Mouse (Mus musculus): Measurements from ENCODE around the gene Rxylt1. TPM values are rescaled to one million over a fixed set of nuclear protein-coding genes. Genes with fewer than 3 reads are reported as not detected.

Rxylt1 gene
- polyA plus RNA-seq (2012; rRNA removed): 19.9 and 22.0 TPM in 2 replicates

- peak; percentile 94 to 96 for DNase-seq (ENCODE audit: extremely low spot score in 1 of 2, low spot score in 1 of 2)
Observed at GRCm38 (mm10) chr10:122096980-122097844, at the start of gene Rxylt1. Gene Rxylt1, minus strand, starts transcription at chr10:122097371.

- DNase-seq (ENCODE audit: extremely low spot score in 1 of 2, low spot score in 1 of 2): no peak
Observed at GRCm38 (mm10) chr10:122121290-122121970, 24.3 kb upstream of the Rxylt1 start.

- DNase-seq (ENCODE audit: extremely low spot score in 1 of 2, low spot score in 1 of 2): no peak
Observed at GRCm38 (mm10) chr10:122120500-122121289, 23.5 kb upstream of the Rxylt1 start.

GRCm38 (mm10) chr10:122119451-122119850 lies 22.3 kb upstream of the Rxylt1 start:
- no peak for DNase-seq (ENCODE audit: extremely low spot score in 1 of 2, low spot score in 1 of 2)

GRCm38 (mm10) chr10:122116636-122117035 lies 19.5 kb upstream of the Rxylt1 start:
- DNase-seq (ENCODE audit: extremely low spot score in 1 of 2, low spot score in 1 of 2): no peak

GRCm38 (mm10) chr10:122106633-122107028 lies 9.5 kb upstream of the Rxylt1 start:
- DNase-seq (ENCODE audit: extremely low spot score in 1 of 2, low spot score in 1 of 2): no peak

- DNase-seq (ENCODE audit: extremely low spot score in 1 of 2, low spot score in 1 of 2): no peak
Observed at GRCm38 (mm10) chr10:122105889-122106632, 8.9 kb upstream of the Rxylt1 start.

GRCm38 (mm10) chr10:122105407-122105806 lies 8.2 kb upstream of the Rxylt1 start:
- DNase-seq (ENCODE audit: extremely low spot score in 1 of 2, low spot score in 1 of 2): peak; percentile 15 to 90

- DNase-seq (ENCODE audit: extremely low spot score in 1 of 2, low spot score in 1 of 2): no peak
Observed at GRCm38 (mm10) chr10:122102675-122103074, 5.5 kb upstream of the Rxylt1 start.

GRCm38 (mm10) chr10:122096462-122096979 lies 650 bp downstream of the Rxylt1 start:
- peak in 1 of 2 experiments; percentile 35 for DNase-seq (ENCODE audit: extremely low spot score in 1 of 2, low spot score in 1 of 2)

GRCm38 (mm10) chr10:122090472-122090871 lies 6.7 kb downstream of the Rxylt1 start:
- DNase-seq (ENCODE audit: extremely low spot score in 1 of 2, low spot score in 1 of 2): peak in 1 of 2 experiments; percentile 7

GRCm38 (mm10) chr10:122081352-122081751 lies 15.8 kb downstream of the Rxylt1 start:
- no peak for DNase-seq (ENCODE audit: extremely low spot score in 1 of 2, low spot score in 1 of 2)

GRCm38 (mm10) chr10:122069153-122069552 lies 28.0 kb downstream of the Rxylt1 start:
- DNase-seq (ENCODE audit: extremely low spot score in 1 of 2, low spot score in 1 of 2): peak in 1 of 2 experiments; percentile 9

GRCm38 (mm10) chr10:122055826-122056225 lies 41.3 kb downstream of the Rxylt1 start:
- no peak for DNase-seq (ENCODE audit: extremely low spot score in 1 of 2, low spot score in 1 of 2)

GRCm38 (mm10) chr10:122054535-122054934 lies 42.6 kb downstream of the Rxylt1 start:
- DNase-seq (ENCODE audit: extremely low spot score in 1 of 2, low spot score in 1 of 2): peak in 1 of 2 experiments; percentile 48

- peak; percentile 68 to 96 for DNase-seq (ENCODE audit: extremely low spot score in 1 of 2, low spot score in 1 of 2)
Observed at GRCm38 (mm10) chr10:122051831-122052230, 45.3 kb downstream of the Rxylt1 start.

- peak; percentile 14 to 91 for DNase-seq (ENCODE audit: extremely low spot score in 1 of 2, low spot score in 1 of 2)
Observed at GRCm38 (mm10) chr10:122047727-122048365, 49.3 kb downstream of the Rxylt1 start.

GRCm38 (mm10) chr10:122046904-122047726 lies 50.1 kb downstream of the Rxylt1 start, which contains the start of gene Srgap1:
Gene Srgap1, minus strand, starts transcription at chr10:122047315.
- DNase-seq (ENCODE audit: extremely low spot score in 1 of 2, low spot score in 1 of 2): peak in 1 of 2 experiments; percentile 39

All from frontal cortex, adult 2 months (tissue).